Mouse (Mus musculus) layer of hippocampus, adult 18-20 months (tissue): ENCODE data around the gene Trex1. TPM values are rescaled to one million over a fixed set of nuclear protein-coding genes. Genes with fewer than 3 reads are reported as not detected.

ENCODE experiments used
- DNase-seq, 2 experiments: peaks; one replicate each; pipeline ENCODE4 v3.0.0; 2022; ENCODE audit warnings: low spot score in 2 of 2
- total RNA-seq, 2 experiments: library from RNA; stranded (reverse); gene quantifications; 2 replicates each; pipeline ENCODE4 v1.2.3; 2021

Gene Trex1
- total RNA-seq, 2 experiments from 2014 or later: 14.6 to 16.6 TPM

GRCm38 (mm10) chr9:109090446-109090845 lies 30.9 kb upstream of the Trex1 start:
- peak in 1 of 2 experiments; percentile 39 for DNase-seq

GRCm38 (mm10) chr9:109087987-109088386 lies 28.5 kb upstream of the Trex1 start:
- peak in 1 of 2 experiments; percentile 50 for DNase-seq

DNA sequence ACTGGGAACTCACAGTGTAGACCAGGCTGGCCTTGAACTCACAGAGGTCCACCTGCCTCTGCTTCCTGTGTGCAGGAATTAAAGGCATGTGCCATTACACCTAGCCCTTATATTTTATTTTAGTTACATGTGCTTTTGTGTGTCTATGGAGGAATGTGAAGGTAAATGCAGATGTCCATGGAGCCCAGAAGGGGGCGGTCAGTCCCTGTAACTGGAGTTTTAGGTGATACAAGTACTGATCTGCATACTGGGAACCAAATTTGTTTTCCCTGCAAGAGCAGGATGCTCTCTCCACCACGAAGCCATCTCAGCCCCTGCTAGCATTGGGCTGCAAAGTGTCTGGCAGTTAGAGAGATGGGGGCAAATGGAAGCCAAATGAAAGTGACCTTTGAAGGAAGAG lies 25.4 kb upstream of the Trex1 start:
- DNase-seq: no peak

GRCm38 (mm10) chr9:109082124-109082800 lies 22.7 kb upstream of the Trex1 start, which contains the start of the genes Ccdc51 and Tma7:
Ccdc51 (plus strand) TSS chr9:109082493.
Tma7 (minus strand) TSS chr9:109082587.
- DNase-seq: peak; percentile 87 to 93

- DNase-seq: no peak
Measured at GRCm38 (mm10) chr9:109081749-109082123, 22.2 kb upstream of the Trex1 start.

DNA sequence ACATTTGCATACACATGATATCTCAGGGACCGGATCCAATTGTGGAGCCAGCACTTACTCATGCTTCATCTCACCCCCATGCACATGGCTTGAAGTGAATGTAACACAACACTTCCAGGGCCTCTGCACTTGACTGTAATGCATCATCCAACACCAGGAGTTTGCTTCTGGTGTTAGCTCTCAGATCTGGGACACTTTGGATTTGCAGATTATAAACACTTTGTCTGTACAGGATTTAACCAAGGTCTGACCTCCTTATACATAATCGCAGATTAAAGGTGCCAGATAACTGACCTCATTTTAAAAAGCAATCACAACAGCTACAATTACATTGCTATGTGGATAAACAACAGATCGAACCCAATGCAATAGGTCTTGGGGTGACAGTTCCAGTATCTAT lies 21.0 kb upstream of the Trex1 start:
- DNase-seq: no peak

GRCm38 (mm10) chr9:109073661-109074573 lies 14.4 kb upstream of the Trex1 start, which contains the start of gene Atrip:
Atrip (minus strand) TSS chr9:109074124.
- DNase-seq: peak; percentile 93 to 96

DNA sequence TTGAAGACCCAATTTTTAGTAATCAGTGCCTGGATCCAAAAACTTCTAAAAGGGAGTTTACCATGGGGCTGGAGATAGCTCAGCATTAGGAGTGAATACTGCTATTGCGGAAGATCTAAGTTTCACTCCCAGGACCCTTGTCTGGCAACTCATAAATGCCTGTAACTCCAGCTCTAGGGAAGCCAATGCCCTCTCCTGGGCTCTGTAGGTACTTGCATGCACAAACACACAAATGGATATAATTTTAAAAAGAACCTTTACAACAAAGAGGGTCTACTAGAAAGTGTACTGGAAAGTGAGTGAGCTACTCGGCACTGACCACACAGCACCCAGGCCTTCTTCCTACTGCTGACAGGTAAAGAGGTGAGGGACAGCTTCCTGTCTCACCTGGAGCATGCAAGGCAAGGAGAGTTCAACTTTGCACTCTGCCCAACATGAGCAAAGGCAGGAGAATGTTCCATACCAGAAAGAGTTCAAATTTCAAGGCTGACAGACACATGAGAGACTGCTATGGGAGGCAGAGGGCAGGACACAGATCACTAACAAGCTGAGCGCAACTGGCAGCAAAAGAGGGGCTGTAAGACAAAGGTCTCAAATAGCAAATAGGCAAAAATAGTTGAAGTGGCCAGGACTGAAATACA lies 8.7 kb upstream of the Trex1 start:
- no peak for DNase-seq

- DNase-seq: no peak
Measured at GRCm38 (mm10) chr9:109060898-109061295, 1.4 kb upstream of the Trex1 start.

GRCm38 (mm10) chr9:109060184-109060897 lies 807 bp upstream of the Trex1 start:
- no peak for DNase-seq

GRCm38 (mm10) chr9:109058006-109058765 lies 1.3 kb downstream of the Trex1 start:
- no peak for DNase-seq

DNA sequence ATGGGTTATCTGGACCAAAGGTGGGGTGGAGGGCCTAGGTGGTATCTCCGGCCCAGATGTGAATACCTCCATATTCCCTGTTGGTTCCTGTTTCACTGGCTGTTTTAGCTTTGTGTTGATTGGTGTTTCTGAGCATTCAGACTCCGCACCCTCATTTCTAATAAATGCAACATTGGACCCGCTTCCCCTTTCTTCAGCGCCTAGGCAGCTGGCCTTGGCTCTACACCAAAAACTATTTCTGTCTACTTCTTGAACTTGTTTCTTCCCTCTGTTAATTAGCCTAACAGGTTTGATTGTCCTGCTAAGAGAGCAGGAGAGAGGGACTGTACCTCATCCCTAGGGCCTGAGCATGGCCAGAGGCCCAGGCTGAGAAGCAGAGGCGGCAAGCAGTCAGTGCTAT lies 2.0 kb downstream of the Trex1 start:
- DNase-seq: no peak

DNA sequence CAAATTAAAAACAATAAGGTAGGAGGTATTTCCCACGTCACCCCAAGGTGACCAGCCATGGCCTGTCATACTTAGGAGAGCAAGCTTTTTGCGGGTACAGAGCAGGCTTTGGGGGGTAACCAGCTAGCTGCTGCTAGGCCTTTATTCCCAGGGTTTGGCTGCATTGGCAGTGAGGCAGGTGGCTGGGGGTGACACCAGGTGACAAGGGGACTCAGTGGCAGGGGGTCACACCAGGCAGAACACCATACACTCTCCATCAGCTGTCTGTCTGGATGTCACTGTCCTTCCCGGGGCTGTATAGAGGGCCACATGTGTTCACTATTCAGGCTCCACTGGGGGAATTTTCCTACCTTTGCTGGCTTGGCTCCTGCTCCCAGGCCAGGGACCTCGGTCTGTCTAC lies 2.6 kb downstream of the Trex1 start:
- no peak for DNase-seq

GRCm38 (mm10) chr9:109056081-109056690 lies 3.3 kb downstream of the Trex1 start:
- DNase-seq: no peak

DNA sequence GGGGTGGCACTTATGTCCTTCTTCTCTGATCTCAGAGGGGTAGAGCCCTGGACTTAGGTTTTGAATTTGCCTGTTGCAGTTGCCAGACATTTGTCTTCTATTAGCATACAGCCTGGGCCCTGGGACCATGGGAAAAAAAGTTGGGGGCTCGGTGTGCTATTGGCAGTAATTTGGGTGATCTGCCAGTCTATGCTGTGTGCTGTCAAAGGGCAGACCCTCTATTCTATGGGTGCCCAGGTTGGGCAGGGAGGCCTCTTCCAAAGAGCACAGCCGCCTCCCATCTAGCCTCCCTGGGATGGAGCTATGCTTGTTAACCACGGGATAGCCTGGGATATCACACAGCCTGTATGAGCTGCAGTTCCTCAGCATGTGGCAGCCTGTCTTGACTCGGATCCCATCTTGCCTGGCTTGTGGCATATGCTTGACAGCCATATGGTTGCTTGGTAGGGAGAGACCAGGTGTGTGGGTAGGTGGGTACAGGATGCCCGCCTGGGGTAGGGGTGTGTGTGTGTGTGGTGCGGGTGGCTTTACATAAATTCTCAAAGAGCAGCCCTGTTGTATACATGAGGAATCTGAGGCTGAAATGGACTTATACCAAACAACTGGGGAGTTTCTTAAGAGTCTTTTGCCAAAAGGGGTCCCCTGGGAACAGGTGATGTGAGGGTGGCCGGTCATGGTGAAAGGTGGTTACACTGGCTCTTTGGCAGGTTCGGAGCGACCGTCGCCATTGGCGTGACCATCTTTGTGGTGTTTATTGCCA lies 4.1 kb downstream of the Trex1 start:
- DNase-seq: no peak

DNA sequence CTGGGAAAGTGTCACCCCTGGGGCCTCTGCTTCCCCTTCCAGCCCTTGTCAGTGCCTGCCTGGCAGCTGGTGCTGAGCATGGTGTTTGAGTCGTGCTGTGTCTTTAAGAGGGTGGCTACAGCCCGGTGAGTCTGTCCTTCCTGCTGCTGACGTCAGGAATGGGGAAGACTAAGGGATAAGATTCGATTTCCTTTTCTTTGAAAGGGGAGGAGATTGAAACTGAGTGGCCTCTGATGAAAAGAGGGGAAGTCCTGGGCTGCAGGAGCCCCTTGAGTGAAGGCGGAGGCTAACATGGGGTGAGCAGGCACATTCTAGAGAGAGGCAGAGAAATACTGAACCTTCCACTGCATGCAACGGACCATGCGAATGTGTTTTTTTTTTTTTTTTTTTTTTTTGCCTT lies 4.8 kb downstream of the Trex1 start:
- peak; percentile 75 to 80 for DNase-seq

GRCm38 (mm10) chr9:109053851-109054250 lies 5.7 kb downstream of the Trex1 start:
- no peak for DNase-seq

DNA sequence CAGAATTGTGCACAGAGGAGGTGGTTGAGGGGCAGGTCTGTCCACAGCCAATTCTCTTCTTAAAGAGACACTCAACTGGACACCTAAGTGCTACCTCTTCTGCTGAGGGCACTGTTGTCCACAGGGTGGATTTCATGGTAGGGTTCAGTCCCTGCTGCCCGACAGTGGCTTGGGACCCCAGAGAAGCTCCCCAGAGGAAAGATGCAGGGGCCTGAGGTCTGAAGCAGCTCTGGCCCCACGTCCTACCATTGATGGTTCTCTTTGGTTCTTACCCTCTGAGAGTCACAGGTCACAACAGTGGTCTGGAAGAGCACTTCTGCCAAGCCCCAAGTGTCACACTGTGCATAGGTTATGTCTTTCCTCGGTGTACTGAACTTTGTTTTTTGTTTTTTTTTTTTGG lies 6.2 kb downstream of the Trex1 start:
- no peak for DNase-seq
